Mouse (Mus musculus): Measurements from ENCODE around the gene Ccdc117. TPM values are rescaled to one million over a fixed set of nuclear protein-coding genes. Genes with fewer than 3 reads are reported as not detected.

Gene Ccdc117
- 9.0 TPM for polyA plus RNA-seq (2012; fragmentation: generic; extraction: Trizol)

DNA sequence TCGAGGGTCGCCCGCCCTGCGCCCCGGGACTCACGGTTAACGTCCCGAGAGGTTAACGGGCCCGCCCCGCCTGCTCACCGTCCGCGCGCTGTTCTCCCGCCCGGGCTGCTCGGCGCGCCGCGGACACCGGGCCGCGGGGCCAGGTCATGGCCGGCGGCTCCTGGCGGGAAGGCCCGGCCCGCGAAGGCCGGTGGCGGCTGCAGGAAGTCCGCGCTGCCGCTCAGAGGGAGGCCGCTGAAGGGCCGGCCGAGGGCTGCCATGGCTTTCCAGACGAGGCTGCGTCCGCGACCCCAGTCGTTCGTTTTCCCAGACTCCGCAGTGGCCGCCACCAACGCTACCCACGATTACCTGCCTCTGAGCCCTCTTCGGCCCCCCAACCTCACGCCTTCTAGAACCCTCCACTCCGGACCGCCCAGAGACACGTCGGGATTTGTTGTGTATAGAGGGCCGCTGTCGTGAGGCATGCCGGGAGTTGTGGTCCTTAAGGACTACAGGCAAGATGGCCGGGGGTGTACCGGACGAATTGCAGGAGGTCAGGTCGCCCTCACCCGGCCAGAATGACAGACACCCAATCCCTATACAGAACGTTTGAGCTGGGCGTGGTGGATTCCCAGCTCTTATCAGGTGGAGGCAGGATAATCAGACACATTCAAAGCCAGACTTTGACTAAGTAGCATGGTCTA, at the start of gene Ccdc117:
Ccdc117 (minus strand) TSS at position 389 of the 683 bp plus-strand sequence.
- no peak for TF ChIP-seq MYOG (IDR thresholded peaks at IDR 0.05; ENCODE audit: control insufficient read depth in 1 of 3, insufficient read depth in 1 of 3, insufficient read length in 2 of 3, low read depth in 2 of 3)
- no peak for TF ChIP-seq MYOD1 (IDR thresholded peaks at IDR 0.05; ENCODE audit: control insufficient read depth in 1 of 3, insufficient read length in 2 of 3, low read depth in 2 of 3)
- peak; percentile 82 for TF ChIP-seq POLR2A (IDR thresholded peaks at IDR 0.05; ENCODE audit: insufficient read length, low read depth)
- TF ChIP-seq E2F4 (IDR thresholded peaks at IDR 0.05; ENCODE audit: insufficient read depth) = no peak
- TF ChIP-seq USF1 (IDR thresholded peaks at IDR 0.05; ENCODE audit: low read depth) = no peak
- peak; percentile 10 for TF ChIP-seq SRF (IDR thresholded peaks at IDR 0.05; ENCODE audit: control insufficient read depth, insufficient read length, low read depth)
- no peak for TF ChIP-seq REST (IDR thresholded peaks at IDR 0.05; ENCODE audit: insufficient read depth, insufficient read length)
- TF ChIP-seq TCF3 (IDR thresholded peaks at IDR 0.05; ENCODE audit: insufficient read length, low read depth) = no peak
- TF ChIP-seq MAX (IDR thresholded peaks at IDR 0.05; ENCODE audit: low read depth) = peak; percentile 54
- no peak for TF ChIP-seq TCF12 (IDR thresholded peaks at IDR 0.05; ENCODE audit: insufficient read depth, poor library complexity, severe bottlenecking)
- no peak for TF ChIP-seq CEBPB (IDR thresholded peaks at IDR 0.05; ENCODE audit: insufficient read depth, poor library complexity, severe bottlenecking)
- TF ChIP-seq POLR2AphosphoS2 (IDR thresholded peaks at IDR 0.05; ENCODE audit: insufficient read length, low read depth) = peak; percentile 76
- peaks cover 37% of the 10 kb centered on the region for H3K79me2 ChIP-seq (ENCODE audit: control insufficient read depth, insufficient read depth)
- peaks cover 8% of the 10 kb centered on the region for H3K36me3 ChIP-seq (ENCODE audit: control insufficient read depth, insufficient read depth)
- H3K4me3 ChIP-seq = peak within 1 kb of the TSS; percentile 64
- H3K27me3 ChIP-seq (ENCODE audit: control insufficient read depth, insufficient read depth, insufficient read length) = no peaks in the 10 kb centered on the region
- H3K4me2 ChIP-seq (ENCODE audit: low read depth) = peak within 1 kb of the TSS; percentile 72
- peak within 1 kb of the TSS; percentile 50 for H3ac ChIP-seq (ENCODE audit: control insufficient read depth, insufficient read length)

GRCm38 (mm10) chr11:5575046-5575445, 33.1 kb upstream of the Ccdc117 start:
- TF ChIP-seq TCF3 (IDR thresholded peaks at IDR 0.05; ENCODE audit: insufficient read length, low read depth) = no peak
- no peak for TF ChIP-seq POLR2A (IDR thresholded peaks at IDR 0.05; ENCODE audit: insufficient read length, low read depth)
- TF ChIP-seq MYOD1 (IDR thresholded peaks at IDR 0.05; ENCODE audit: control insufficient read depth in 1 of 3, insufficient read length in 2 of 3, low read depth in 2 of 3) = no peak
- TF ChIP-seq POLR2AphosphoS2 (IDR thresholded peaks at IDR 0.05; ENCODE audit: insufficient read length, low read depth) = no peak
- peaks cover 5% of the 10 kb centered on the region for H3K27me3 ChIP-seq (ENCODE audit: control insufficient read depth, insufficient read depth, insufficient read length)

GRCm38 (mm10) chr11:5573821-5574220, 31.8 kb upstream of the Ccdc117 start:
- Histone ChIP-seq H3K4me2 (ENCODE audit: low read depth) (no peak overlapping the region), H3K4me3 (no peak overlapping the region), H3K36me3 (ENCODE audit: control insufficient read depth, insufficient read depth) (no peaks in the 10 kb centered on the region), H3ac (ENCODE audit: control insufficient read depth, insufficient read length) (no peak overlapping the region), H3K79me2 (ENCODE audit: control insufficient read depth, insufficient read depth) (no peaks in the 10 kb centered on the region), H3K27me3 (ENCODE audit: control insufficient read depth, insufficient read depth, insufficient read length) (peaks cover 1% of the 10 kb centered on the region)
- TF ChIP-seq E2F4 (IDR thresholded peaks at IDR 0.05; ENCODE audit: insufficient read depth) (no peak), POLR2AphosphoS2 (IDR thresholded peaks at IDR 0.05; ENCODE audit: insufficient read length, low read depth) (no peak), MYOD1 (IDR thresholded peaks at IDR 0.05; ENCODE audit: control insufficient read depth in 1 of 3, insufficient read length in 2 of 3, low read depth in 2 of 3) (no peak), SRF (IDR thresholded peaks at IDR 0.05; ENCODE audit: control insufficient read depth, insufficient read length, low read depth) (no peak), TCF3 (IDR thresholded peaks at IDR 0.05; ENCODE audit: insufficient read length, low read depth) (no peak), CEBPB (IDR thresholded peaks at IDR 0.05; ENCODE audit: insufficient read depth, poor library complexity, severe bottlenecking) (no peak), REST (IDR thresholded peaks at IDR 0.05; ENCODE audit: insufficient read depth, insufficient read length) (no peak), USF1 (IDR thresholded peaks at IDR 0.05; ENCODE audit: low read depth) (no peak), TCF12 (IDR thresholded peaks at IDR 0.05; ENCODE audit: insufficient read depth, poor library complexity, severe bottlenecking) (no peak), POLR2A (IDR thresholded peaks at IDR 0.05; ENCODE audit: insufficient read length, low read depth) (no peak), MYOG (IDR thresholded peaks at IDR 0.05; ENCODE audit: control insufficient read depth in 1 of 3, insufficient read depth in 1 of 3, insufficient read length in 2 of 3, low read depth in 2 of 3) (no peak), MAX (IDR thresholded peaks at IDR 0.05; ENCODE audit: low read depth) (no peak)

More at GRCm38 (mm10) chr11:5575046-5575445, 33.1 kb upstream of the Ccdc117 start:
- Histone ChIP-seq H3K79me2 (ENCODE audit: control insufficient read depth, insufficient read depth) (no peaks in the 10 kb centered on the region), H3K36me3 (ENCODE audit: control insufficient read depth, insufficient read depth) (no peaks in the 10 kb centered on the region), H3ac (ENCODE audit: control insufficient read depth, insufficient read length) (no peak overlapping the region), H3K4me3 (no peak overlapping the region), H3K4me2 (ENCODE audit: low read depth) (no peak overlapping the region)

DNA sequence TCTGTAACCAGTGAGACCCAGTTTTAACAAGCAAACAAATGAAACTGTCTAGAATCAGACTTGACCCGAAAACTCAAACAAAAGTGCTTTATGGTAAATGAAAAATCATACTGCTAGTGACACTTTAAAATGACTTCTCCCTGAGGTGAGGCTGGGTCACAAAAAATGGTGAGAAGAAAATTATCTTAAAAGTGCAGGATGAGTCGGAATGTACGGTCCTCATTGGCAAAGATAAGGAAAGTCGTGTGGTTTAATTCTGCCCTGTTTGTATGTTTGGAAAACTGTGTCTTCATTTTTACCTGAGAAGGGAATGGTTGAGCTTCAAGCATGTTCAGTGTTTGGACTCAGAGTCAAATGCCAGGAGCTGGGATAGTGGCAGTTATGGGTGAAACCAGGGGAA, 29.9 kb upstream of the Ccdc117 start:
- H3K36me3 ChIP-seq (ENCODE audit: control insufficient read depth, insufficient read depth) = no peaks in the 10 kb centered on the region

More for the DNA sequence above, 29.9 kb upstream of the Ccdc117 start:
- Histone ChIP-seq H3K27me3 (ENCODE audit: control insufficient read depth, insufficient read depth, insufficient read length) (no peaks in the 10 kb centered on the region), H3K4me2 (ENCODE audit: low read depth) (no peak overlapping the region), H3ac (ENCODE audit: control insufficient read depth, insufficient read length) (no peak overlapping the region), H3K79me2 (ENCODE audit: control insufficient read depth, insufficient read depth) (no peaks in the 10 kb centered on the region), H3K4me3 (no peak overlapping the region)
- TF ChIP-seq TCF3 (IDR thresholded peaks at IDR 0.05; ENCODE audit: insufficient read length, low read depth) = no peak
- no peak for TF ChIP-seq MAX (IDR thresholded peaks at IDR 0.05; ENCODE audit: low read depth)
- TF ChIP-seq SRF (IDR thresholded peaks at IDR 0.05; ENCODE audit: control insufficient read depth, insufficient read length, low read depth) = no peak
- no peak for TF ChIP-seq REST (IDR thresholded peaks at IDR 0.05; ENCODE audit: insufficient read depth, insufficient read length)
- TF ChIP-seq TCF12 (IDR thresholded peaks at IDR 0.05; ENCODE audit: insufficient read depth, poor library complexity, severe bottlenecking) = no peak
- no peak for TF ChIP-seq USF1 (IDR thresholded peaks at IDR 0.05; ENCODE audit: low read depth)
- no peak for TF ChIP-seq MYOD1 (IDR thresholded peaks at IDR 0.05; ENCODE audit: control insufficient read depth in 1 of 3, insufficient read length in 2 of 3, low read depth in 2 of 3)
- TF ChIP-seq E2F4 (IDR thresholded peaks at IDR 0.05; ENCODE audit: insufficient read depth) = no peak
- no peak for TF ChIP-seq POLR2A (IDR thresholded peaks at IDR 0.05; ENCODE audit: insufficient read length, low read depth)
- no peak for TF ChIP-seq CEBPB (IDR thresholded peaks at IDR 0.05; ENCODE audit: insufficient read depth, poor library complexity, severe bottlenecking)
- no peak for TF ChIP-seq MYOG (IDR thresholded peaks at IDR 0.05; ENCODE audit: control insufficient read depth in 1 of 3, insufficient read depth in 1 of 3, insufficient read length in 2 of 3, low read depth in 2 of 3)
- no peak for TF ChIP-seq POLR2AphosphoS2 (IDR thresholded peaks at IDR 0.05; ENCODE audit: insufficient read length, low read depth)
